Mouse (Mus musculus) CH12.LX (cell line): Measurements from ENCODE around the gene Sart3.

Experiments
- CTCF ChIP-seq, 2 experiments: IDR thresholded peaks in 1 of 2; conservative IDR thresholded peaks in 1 of 2; 2 replicates each; pipeline ENCODE4 v1.5.1; 2011 to 2012; ENCODE audit warnings: low read depth in 2 of 2, low read length in 2 of 2, improper control_type of control experiment in 1 of 2, inconsistent platforms in 1 of 2, mild to moderate bottlenecking in 1 of 2, moderate library complexity in 1 of 2
- EP300 ChIP-seq: IDR thresholded peaks from 2 replicates; pipeline ENCODE4 v1.6.1; 2011; ENCODE audit warnings: low read length, improper control_type of control experiment
- ETS1 ChIP-seq: conservative IDR thresholded peaks from 2 replicates; pipeline ENCODE4 v1.6.1; 2012; ENCODE audit warnings: low read depth, mild to moderate bottlenecking, inconsistent platforms, low read length, improper control_type of control experiment, moderate library complexity
- POLR2A ChIP-seq: IDR thresholded peaks from 2 replicates; pipeline ENCODE4 v1.6.1; 2011; ENCODE audit warnings: low read depth, mild to moderate bottlenecking, improper control_type of control experiment, low read length
- UBTF ChIP-seq: IDR thresholded peaks from 2 replicates; pipeline ENCODE4 v1.6.1; 2012; ENCODE audit warnings: low read depth, mild to moderate bottlenecking, inconsistent platforms, low read length, improper control_type of control experiment, moderate library complexity
- USF1 ChIP-seq: IDR thresholded peaks from 2 replicates; pipeline ENCODE4 v1.6.1; 2014; ENCODE audit warnings: low read depth, mild to moderate bottlenecking, inconsistent platforms, low read length, improper control_type of control experiment
- USF2 ChIP-seq: conservative IDR thresholded peaks from 2 replicates; pipeline ENCODE4 v1.6.1; 2011; ENCODE audit warnings: low read depth, low read length, improper control_type of control experiment
- ZMIZ1 ChIP-seq: IDR thresholded peaks from 2 replicates; pipeline ENCODE4 v1.6.1; 2012; ENCODE audit warnings: low read depth, mild to moderate bottlenecking, inconsistent platforms, low read length, improper control_type of control experiment
- ZNF384 ChIP-seq: IDR thresholded peaks from 2 replicates; pipeline ENCODE4 v1.6.1; 2012; ENCODE audit warnings: low read depth, low read length, improper control_type of control experiment, inconsistent platforms

GRCm38 (mm10) chr5:113772905-113773519, 702 bp upstream of the Sart3 start:
- TF ChIP-seq EP300 (no peak), USF2 (no peak), ETS1 (no peak), CTCF (conservative IDR thresholded peaks at IDR 0.05 in 1 of 2, IDR thresholded peaks at IDR 0.05 in 1 of 2; ENCODE audit: low read depth in 2 of 2, low read length in 2 of 2) (no peak), ZNF384 (no peak), POLR2A (no peak), ZMIZ1 (no peak), UBTF (peak; percentile 30; the same call in 1 of the 2 replicates), USF1 (no peak)
